Mouse (Mus musculus) liver, embryonic 14.5 days (tissue): ENCODE measurements around the gene H2afx. TPM values are rescaled to one million over a fixed set of nuclear protein-coding genes. Genes with fewer than 3 reads are reported as not detected.

ENCODE experiments used
- ATAC-seq: fragments of 200-750 bp; cut with Nextera tagmentation; 2 replicates; pipeline ENCODE4 v1.8.0; 2017; ENCODE audit warnings: moderate number of reproducible peaks, mild to moderate bottlenecking, moderate library complexity; ENCODE audit not compliant: insufficient read depth
- DNase-seq, 3 experiments: peaks; one replicate each; pipeline ENCODE4 v3.0.0-alpha.2; 2012 to 2013; ENCODE audit warnings: low read depth in 3 of 3, low spot score in 3 of 3
- H3K27ac ChIP-seq: fragments of 300-500 bp; sonication (generic); 2 replicates; pipeline ENCODE4 v1.5.1; 2014; ENCODE audit warnings: moderate library complexity, mild to moderate bottlenecking, control low read depth, inconsistent platforms
- H3K27me3 ChIP-seq: fragments of 300-500 bp; sonication (generic); 2 replicates; pipeline ENCODE4 v1.6.1; 2014; ENCODE audit warnings: mild to moderate bottlenecking, low read length, moderate library complexity; ENCODE audit not compliant: control insufficient read depth, insufficient read depth
- H3K36me3 ChIP-seq: fragments of 300-500 bp; sonication (generic); replicated peaks from 2 replicates; pipeline ENCODE4 v1.6.1; 2014; ENCODE audit warnings: low read depth; ENCODE audit not compliant: control insufficient read depth, insufficient read depth
- H3K4me1 ChIP-seq, 2 experiments: fragments of 200-500 bp in 1 of 2; fragments of 300-500 bp in 1 of 2; sonication (generic) in 1 of 2; replicated peaks; 2 replicates each; pipeline ENCODE4 v1.6.1; 2012 to 2014; ENCODE audit warnings: antibody characterized with exemption in 1 of 2, inconsistent platforms in 1 of 2, low read length in 1 of 2; ENCODE audit not compliant: control insufficient read depth in 2 of 2, insufficient read depth in 2 of 2
- H3K4me2 ChIP-seq: fragments of 300-500 bp; sonication (generic); 2 replicates; pipeline ENCODE4 v1.6.1; 2014; ENCODE audit warnings: low read depth, mild to moderate bottlenecking, control low read depth, moderate library complexity
- H3K4me3 ChIP-seq, 2 experiments: fragments of 200-500 bp in 1 of 2; fragments of 300-500 bp in 1 of 2; sonication (generic) in 1 of 2; 2 replicates each; pipeline ENCODE4 v1.5.1; 2012 to 2014; ENCODE audit warnings: low read depth in 2 of 2, low read length in 2 of 2, mild to moderate bottlenecking in 2 of 2, control low read depth in 1 of 2, inconsistent platforms in 1 of 2, moderate library complexity in 1 of 2; ENCODE audit not compliant: insufficient read depth in 1 of 2
- H3K9ac ChIP-seq: fragments of 300-500 bp; sonication (generic); replicated peaks from 2 replicates; pipeline ENCODE4 v1.6.1; 2014; ENCODE audit warnings: mild to moderate bottlenecking, control low read depth, moderate library complexity
- H3K9me3 ChIP-seq: fragments of 300-500 bp; sonication (generic); 2 replicates; pipeline ENCODE4 v1.6.1; 2016; ENCODE audit warnings: low read length, mixed read lengths; ENCODE audit not compliant: control insufficient read depth
- CTCF ChIP-seq: IDR thresholded peaks from 2 replicates; pipeline ENCODE4 v1.5.1; 2016; ENCODE audit warnings: antibody characterized with exemption, low read depth, control low read depth
- EP300 ChIP-seq: IDR thresholded peaks from 2 replicates; pipeline ENCODE4 v1.6.1; 2016; ENCODE audit warnings: antibody characterized with exemption, low read depth
- WGBS: fragments of 180-500 bp; shearing (Covaris S2); extraction: QIAGEN DNeasy Blood & Tissue Kit; methylation state at CpG from one replicate; pipeline ENCODE4 v1.1.7; 2014; ENCODE audit not compliant: insufficient replicate concordance; 5-methylcytosine and 5-hydroxymethylcytosine counted together
- polyA plus RNA-seq, 2 experiments: library from polyadenylated mRNA; depleted of rRNA in 1 of 2; stranded (reverse) in 1 of 2; unstranded in 1 of 2; fragments of >200 nt; fragmentation: Nextera tagmentation in 1 of 2; extraction: Ambion mirVana in 1 of 2; gene quantifications; 2 replicates each; pipeline versions ENCODE4 v1.2.1 to v1.2.3; 2012 to 2014

The H2afx gene
- polyA plus RNA-seq (2012; rRNA removed) (177 and 217 TPM in 2 replicates), polyA plus RNA-seq (2014; fragmentation: Nextera tagmentation; extraction: Ambion mirVana) (168 and 190 TPM in 2 replicates)

DNA sequence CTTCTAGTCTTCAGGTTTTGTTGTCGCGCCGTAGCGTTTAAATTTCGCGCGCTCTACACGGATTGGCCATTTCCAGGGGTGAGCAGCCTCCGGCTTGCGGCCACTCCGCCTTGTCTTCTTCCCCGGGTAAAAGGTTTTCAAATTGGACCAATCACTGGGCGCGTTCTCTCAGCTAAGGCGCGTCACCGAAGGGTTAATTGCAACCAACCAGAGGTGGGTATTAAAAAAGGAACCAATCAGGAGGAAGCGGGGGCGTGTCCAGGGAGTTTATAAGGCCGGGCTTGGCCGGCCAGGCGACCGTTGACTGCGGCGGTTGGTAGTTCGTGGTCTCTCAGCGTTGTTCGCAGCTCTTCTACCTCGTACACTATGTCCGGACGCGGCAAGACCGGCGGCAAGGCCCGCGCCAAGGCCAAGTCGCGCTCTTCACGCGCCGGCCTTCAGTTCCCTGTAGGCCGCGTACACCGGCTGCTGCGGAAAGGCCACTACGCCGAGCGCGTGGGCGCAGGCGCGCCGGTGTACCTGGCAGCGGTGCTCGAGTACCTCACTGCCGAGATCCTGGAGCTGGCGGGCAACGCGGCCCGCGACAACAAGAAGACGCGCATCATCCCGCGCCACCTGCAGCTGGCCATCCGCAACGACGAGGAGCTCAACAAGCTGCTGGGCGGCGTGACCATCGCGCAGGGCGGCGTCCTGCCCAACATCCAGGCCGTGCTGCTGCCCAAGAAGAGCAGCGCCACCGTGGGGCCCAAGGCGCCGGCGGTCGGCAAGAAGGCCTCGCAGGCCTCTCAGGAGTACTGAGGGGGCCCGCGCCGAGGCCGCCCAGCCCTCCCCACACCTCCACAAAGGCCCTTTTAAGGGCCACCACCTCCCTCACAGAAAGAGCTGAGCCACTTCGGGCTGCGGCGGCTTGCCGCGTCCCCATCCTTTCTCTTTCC, at the start of gene H2afx:
Gene H2afx (plus strand): TSS at position 299 of the 935 bp plus-strand sequence.
- Histone ChIP-seq H3K9ac (peak within 1 kb of the TSS; percentile 99), H3K4me3 (peak within 1 kb of the TSS; percentile 95 to 97), H3K9me3 (no peaks in the 10 kb centered on the region), H3K36me3 (peaks cover 73% of the 10 kb centered on the region), H3K27me3 (no peaks in the 10 kb centered on the region), H3K27ac (peak within 1 kb of the TSS; percentile 97), H3K4me1 (peaks cover 13 to 14% of the 10 kb centered on the region in 2 experiments), H3K4me2 (peak within 1 kb of the TSS; percentile 98)
- TF ChIP-seq CTCF, result peak; percentile 64
- peak; percentile 79 for TF ChIP-seq EP300
- DNase-seq (peak; percentile 100), ATAC-seq (peak; percentile 84)
- under 1% methylated on average over 88 of the region's 91 CpGs for WGBS

- ATAC-seq, result peak; percentile 44
- Histone ChIP-seq H3K27ac (peak overlapping the region; percentile 96), H3K4me3 (peak overlapping the region; percentile 78 to 85), H3K4me1 (peaks cover 16 to 26% of the 10 kb centered on the region in 2 experiments), H3K36me3 (peaks cover 40% of the 10 kb centered on the region), H3K27me3 (no peaks in the 10 kb centered on the region), H3K9me3 (no peaks in the 10 kb centered on the region), H3K4me2 (peak overlapping the region; percentile 88), H3K9ac (peak overlapping the region; percentile 94)
- TF ChIP-seq EP300 (no peak), CTCF (no peak)
- DNase-seq, result peak in 2 of 3 experiments; percentile 52 to 65
- 3% methylated on average over 6 of the region's 6 CpGs for WGBS
Measured at GRCm38 (mm10) chr9:44286256-44286850, 48.1 kb upstream of the H2afx start.

GRCm38 (mm10) chr9:44287003-44287400, 47.5 kb upstream of the H2afx start:
- Histone ChIP-seq H3K4me2 (peak overlapping the region; percentile 88), H3K27ac (peak overlapping the region; percentile 96), H3K9ac (peak overlapping the region; percentile 94), H3K4me1 (peaks cover 16 to 26% of the 10 kb centered on the region in 2 experiments), H3K27me3 (no peaks in the 10 kb centered on the region), H3K9me3 (no peaks in the 10 kb centered on the region), H3K4me3 (peak overlapping the region; percentile 78 to 85), H3K36me3 (peaks cover 38% of the 10 kb centered on the region)
- peak; percentile 10; the same call in 1 of the 2 replicates for ATAC-seq
- DNase-seq, result peak in 1 of 3 experiments; percentile 31
- WGBS, result 7% methylated on average over 11 of the region's 11 CpGs
- TF ChIP-seq EP300 (no peak), CTCF (no peak)

GRCm38 (mm10) chr9:44287401-44288075, 47.0 kb upstream of the H2afx start:
- H3K4me2 ChIP-seq, result peak overlapping the region; percentile 88
- peak in 2 of 3 experiments; percentile 32 to 33 for DNase-seq
- H3K4me3 ChIP-seq, result peak overlapping the region; percentile 78 to 85
- peaks cover 16 to 26% of the 10 kb centered on the region in 2 experiments for H3K4me1 ChIP-seq
- TF ChIP-seq EP300 (no peak), CTCF (no peak)
- H3K9me3 ChIP-seq, result no peaks in the 10 kb centered on the region
- 2% methylated on average over 45 of the region's 47 CpGs for WGBS
- H3K27ac ChIP-seq, result peak overlapping the region; percentile 96
- no peaks in the 10 kb centered on the region for H3K27me3 ChIP-seq
- peaks cover 39% of the 10 kb centered on the region for H3K36me3 ChIP-seq
- ATAC-seq, result peak; percentile 27
- peak overlapping the region; percentile 94 for H3K9ac ChIP-seq
